Mouse (Mus musculus) lung, postnatal 25 days (tissue): ENCODE data around the gene Srf.

Source experiments
- DNase-seq: peaks from one replicate; pipeline ENCODE4 v3.0.0; 2022; ENCODE audit warnings: low spot score

The Srf gene

GRCm38 (mm10) chr17:46513329-46513728 is 42.6 kb downstream of the Srf start:
- DNase-seq, result peak; percentile 13

DNA sequence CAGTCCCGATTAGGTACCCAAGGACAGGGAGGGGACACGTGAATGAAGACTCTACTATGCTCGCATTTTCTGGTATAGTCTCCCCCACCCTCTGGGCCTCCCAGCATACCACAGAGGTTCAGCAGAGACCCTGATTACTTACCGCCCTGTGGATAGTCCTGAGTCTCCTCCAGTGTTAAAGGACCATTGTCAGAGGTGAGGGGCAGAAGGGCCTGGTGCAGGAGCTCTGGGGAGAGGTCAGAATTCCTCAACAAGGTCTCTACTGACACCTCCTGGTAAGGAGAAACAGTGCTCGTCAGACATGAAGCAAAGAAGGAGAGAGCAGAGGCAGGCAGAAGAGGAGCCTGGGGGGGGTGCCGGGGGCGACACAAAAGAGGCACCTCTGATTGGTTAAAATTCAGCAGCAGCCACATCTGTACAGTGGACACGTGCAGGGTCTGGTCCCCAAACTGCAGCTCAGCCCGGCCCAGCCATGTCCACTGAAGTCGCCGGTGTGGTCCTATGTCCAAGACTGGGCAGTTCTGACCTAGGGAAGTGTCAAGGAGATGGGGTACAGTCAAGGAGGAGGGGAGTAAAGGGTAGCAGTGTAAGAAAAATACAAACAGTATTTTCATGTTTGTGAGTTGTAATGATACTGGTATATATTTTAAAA is 44.8 kb downstream of the Srf start:
- no peak for DNase-seq

GRCm38 (mm10) chr17:46505617-46506016 is 50.4 kb downstream of the Srf start:
- DNase-seq, result no peak

DNA sequence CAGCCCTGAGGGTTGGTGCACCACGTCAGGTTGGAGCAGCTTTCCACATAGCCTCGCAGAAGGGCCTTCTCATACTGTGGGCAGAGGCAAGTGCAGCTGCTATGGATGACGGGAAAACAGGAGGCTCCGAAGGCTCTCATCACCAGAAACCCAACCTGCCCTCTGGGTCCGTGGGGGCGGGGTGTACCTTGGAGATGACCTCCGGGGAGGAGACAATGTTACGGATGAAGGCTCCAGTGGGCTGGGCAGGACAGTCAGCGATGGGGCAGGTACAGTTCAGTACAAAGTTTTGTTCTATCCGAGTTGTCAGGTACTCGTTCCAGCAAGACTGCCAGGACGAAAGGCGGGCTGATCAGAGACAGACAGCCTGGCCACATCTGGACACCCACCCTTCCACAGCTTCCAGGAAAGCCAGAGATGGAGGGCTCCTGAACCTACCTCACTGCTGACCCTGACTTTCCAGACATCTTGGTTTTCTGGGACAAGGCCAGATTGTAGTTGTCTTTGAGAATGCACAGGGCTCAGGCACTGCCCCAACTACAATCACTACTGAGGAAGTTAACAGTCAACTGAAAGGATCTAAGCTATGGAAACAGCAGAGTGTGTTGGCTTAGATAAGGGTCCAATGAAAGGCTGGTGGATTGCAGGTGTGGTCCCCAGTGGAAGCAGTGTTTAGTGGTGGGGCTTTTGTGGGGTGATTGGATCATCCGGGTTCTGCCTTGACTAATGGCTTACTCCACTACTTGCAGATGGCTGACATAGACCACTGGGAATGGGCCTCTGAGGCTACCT is 51.9 kb downstream of the Srf start:
- no peak for DNase-seq

DNA sequence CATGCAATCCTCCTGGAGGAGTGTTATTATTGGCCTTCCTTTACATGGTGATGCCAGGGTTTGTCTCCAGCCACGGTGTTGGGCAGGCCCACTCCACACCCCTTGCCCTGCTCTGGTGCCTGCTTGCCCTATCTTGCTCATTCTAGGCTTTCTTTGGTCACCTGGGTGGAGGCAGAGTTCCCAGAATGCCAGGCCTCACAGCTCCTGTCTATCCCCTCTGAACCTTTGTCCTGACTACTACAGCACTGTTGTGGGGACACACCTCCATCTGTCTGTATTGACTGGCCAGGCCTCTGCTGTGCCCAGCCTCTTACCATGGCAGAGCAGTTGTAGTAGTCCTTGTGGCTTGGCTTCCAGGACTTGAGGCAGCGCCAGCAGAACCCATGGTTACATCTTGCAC is 53.2 kb downstream of the Srf start:
- DNase-seq, result no peak
